Mouse (Mus musculus) heart, adult 2 months (tissue): ENCODE measurements around the gene Fancg. TPM values are rescaled to one million over a fixed set of nuclear protein-coding genes. Genes with fewer than 3 reads are reported as not detected.

Experiments used
- DNase-seq, 2 experiments: peaks; one replicate each; pipeline ENCODE4 v3.0.0; 2021
- H3K27ac ChIP-seq: fragments of 200-600 bp; 2 replicates; pipeline ENCODE4 v1.8.1; 2022
- H3K27me3 ChIP-seq: fragments of 200-500 bp; 2 replicates; pipeline ENCODE4 v1.6.1; 2012; ENCODE audit warnings: mild to moderate bottlenecking, low read length, inconsistent platforms, mixed read lengths; ENCODE audit not compliant: control insufficient read depth, insufficient read depth
- H3K36me3 ChIP-seq: fragments of 200-500 bp; 2 replicates; pipeline ENCODE4 v1.6.1; 2012; ENCODE audit warnings: low read length, inconsistent platforms; ENCODE audit not compliant: control insufficient read depth, insufficient read depth
- H3K4me1 ChIP-seq: fragments of 200-500 bp; 2 replicates; pipeline ENCODE4 v1.6.1; 2011; ENCODE audit warnings: low read length; ENCODE audit not compliant: control insufficient read depth, insufficient read depth
- H3K4me3 ChIP-seq: fragments of 200-600 bp; 2 replicates; pipeline ENCODE4 v1.8.1; 2022
- H3K79me2 ChIP-seq: fragments of 200-500 bp; replicated peaks from 2 replicates; pipeline ENCODE4 v1.6.1; 2012; ENCODE audit warnings: mild to moderate bottlenecking, inconsistent platforms, low read length, moderate library complexity, mixed read lengths; ENCODE audit not compliant: control insufficient read depth, insufficient read depth
- H3K9ac ChIP-seq: fragments of 200-500 bp; 2 replicates; pipeline ENCODE4 v1.6.1; 2012; ENCODE audit warnings: low read depth, mild to moderate bottlenecking, control low read depth, inconsistent platforms, low read length, mixed read lengths
- CTCF ChIP-seq: fragments of 200-600 bp; IDR thresholded peaks from 2 replicates; pipeline ENCODE4 v1.8.1; 2022; ENCODE audit warnings: antibody characterized with exemption, mild to moderate bottlenecking, moderate library complexity
- EP300 ChIP-seq: fragments of 200-500 bp; IDR thresholded peaks from 2 replicates; pipeline ENCODE4 v1.6.1; 2011; ENCODE audit warnings: low read depth, low read length, control low read depth; ENCODE audit not compliant: insufficient read depth
- POLR2A ChIP-seq: fragments of 200-500 bp; IDR thresholded peaks from 2 replicates; pipeline ENCODE4 v1.6.1; 2011; ENCODE audit warnings: mild to moderate bottlenecking, low read depth, low read length, control low read depth; ENCODE audit not compliant: insufficient read depth
- WGBS: fragments of 180-500 bp; shearing (Covaris S2); methylation state at CpG from one replicate; pipeline ENCODE4 v1.1.7; 2018; 5-methylcytosine and 5-hydroxymethylcytosine counted together
- intact Hi-C: fragments of 180-260 bp; cut with DNase I; formaldehyde crosslinking; loops from one replicate; pipeline ENCODE4 v1.15.1; 2025
- polyA plus RNA-seq: library from polyadenylated mRNA; depleted of rRNA; stranded (reverse); fragments of >200 nt; gene quantifications from 2 replicates; pipeline ENCODE4 v1.2.3, GENCODE M21; 2012
- total RNA-seq, 2 experiments: library from RNA; stranded (reverse); gene quantifications; 2 replicates each; pipeline ENCODE4 v1.2.3; 2021

The Fancg gene
- total and polyA plus RNA-seq, 3 experiments = 2.8 to 3.9 (median 3.2) TPM

- Histone ChIP-seq H3K4me3 (no peak overlapping the region), H3K36me3 (no peaks in the 10 kb centered on the region), H3K27me3 (no peaks in the 10 kb centered on the region), H3K4me1 (peaks cover 9% of the 10 kb centered on the region), H3K9ac (no peak overlapping the region), H3K79me2 (no peaks in the 10 kb centered on the region; the same call in 1 of the 2 replicates), H3K27ac (no peak overlapping the region)
- 27% methylated on average over 4 of the region's 4 CpGs for WGBS
- intact Hi-C loops = no loop called here
- DNase-seq = no peak
- no peak for TF ChIP-seq EP300
These were observed 27.7 kb upstream of the Fancg start for GRCm38 (mm10) chr4:43037860-43038566.

GRCm38 (mm10) chr4:43036356-43036755, 26.1 kb upstream of the Fancg start:
- intact Hi-C loops = no loop called here
- Histone ChIP-seq H3K9ac (no peak overlapping the region), H3K36me3 (no peaks in the 10 kb centered on the region), H3K27ac (no peak overlapping the region), H3K4me1 (peaks cover 11% of the 10 kb centered on the region), H3K27me3 (no peaks in the 10 kb centered on the region), H3K79me2 (no peaks in the 10 kb centered on the region; the same call in 1 of the 2 replicates), H3K4me3 (no peak overlapping the region)
- DNase-seq = no peak
- TF ChIP-seq CTCF (no peak), EP300 (no peak), POLR2A (no peak)
- 86% methylated on average over 10 of the region's 10 CpGs for WGBS

DNA sequence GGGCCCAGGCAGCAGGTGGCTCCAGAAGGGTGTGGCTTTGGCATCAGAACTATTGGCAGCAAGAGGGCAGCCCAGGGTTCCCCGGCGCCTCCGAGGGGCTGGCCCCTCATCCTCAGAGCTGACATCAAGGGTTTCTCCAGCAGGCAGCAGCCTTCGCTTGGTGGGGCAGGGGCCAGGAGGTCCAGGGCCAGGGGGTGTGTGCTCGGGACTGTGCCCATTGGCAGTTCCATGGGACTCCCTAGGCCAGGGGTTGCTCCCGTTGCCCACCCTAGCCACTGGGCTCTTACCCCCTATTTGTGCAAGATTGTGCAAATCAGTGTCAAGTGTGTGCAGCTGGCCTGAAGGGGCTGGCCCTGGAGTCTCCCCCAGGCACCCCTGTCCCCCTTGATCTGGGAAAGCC, 25.5 kb upstream of the Fancg start:
- H3K27me3 ChIP-seq = no peaks in the 10 kb centered on the region
- peaks cover 11% of the 10 kb centered on the region for H3K4me1 ChIP-seq
- WGBS = 83% methylated on average over 6 of the region's 6 CpGs
- no peaks in the 10 kb centered on the region; the same call in 1 of the 2 replicates for H3K79me2 ChIP-seq
- TF ChIP-seq POLR2A (no peak), CTCF (no peak), EP300 (no peak)
- H3K36me3 ChIP-seq = no peaks in the 10 kb centered on the region
- no peak for DNase-seq
- no peak overlapping the region for H3K27ac ChIP-seq
- no peak overlapping the region for H3K4me3 ChIP-seq
- intact Hi-C loops = no loop called here
- no peak overlapping the region for H3K9ac ChIP-seq

GRCm38 (mm10) chr4:43033481-43033880, 23.2 kb upstream of the Fancg start:
- Histone ChIP-seq H3K27me3 (no peaks in the 10 kb centered on the region), H3K27ac (no peak overlapping the region), H3K79me2 (no peaks in the 10 kb centered on the region; the same call in 1 of the 2 replicates), H3K9ac (no peak overlapping the region), H3K36me3 (no peaks in the 10 kb centered on the region), H3K4me1 (peaks cover 5% of the 10 kb centered on the region), H3K4me3 (no peak overlapping the region)
- no peak for DNase-seq
- 83% methylated on average over 14 of the region's 14 CpGs for WGBS
- intact Hi-C loops = no loop called here
- TF ChIP-seq CTCF (no peak), POLR2A (no peak), EP300 (no peak)

DNA sequence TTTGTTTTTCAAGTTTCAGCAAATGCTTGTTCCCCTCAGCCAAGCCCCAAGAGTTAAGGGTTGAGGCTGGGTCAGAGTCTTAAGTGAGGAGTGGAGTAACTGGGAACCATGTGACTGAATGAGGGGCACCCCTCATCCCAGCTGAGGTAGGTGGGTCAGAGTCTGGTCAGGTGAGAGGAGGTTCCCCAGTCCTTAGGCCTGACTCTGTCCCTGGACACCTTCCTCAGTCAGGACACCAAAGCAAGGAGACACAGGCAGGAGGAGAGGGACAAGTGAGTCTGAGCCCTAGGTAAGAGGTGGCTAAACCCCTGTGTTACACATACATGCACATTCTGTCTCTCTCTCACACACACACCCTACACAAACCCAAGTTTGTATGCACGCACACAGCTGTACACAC, 22.2 kb upstream of the Fancg start:
- WGBS = 100% methylated on average over 1 of the region's 1 CpGs

DNA sequence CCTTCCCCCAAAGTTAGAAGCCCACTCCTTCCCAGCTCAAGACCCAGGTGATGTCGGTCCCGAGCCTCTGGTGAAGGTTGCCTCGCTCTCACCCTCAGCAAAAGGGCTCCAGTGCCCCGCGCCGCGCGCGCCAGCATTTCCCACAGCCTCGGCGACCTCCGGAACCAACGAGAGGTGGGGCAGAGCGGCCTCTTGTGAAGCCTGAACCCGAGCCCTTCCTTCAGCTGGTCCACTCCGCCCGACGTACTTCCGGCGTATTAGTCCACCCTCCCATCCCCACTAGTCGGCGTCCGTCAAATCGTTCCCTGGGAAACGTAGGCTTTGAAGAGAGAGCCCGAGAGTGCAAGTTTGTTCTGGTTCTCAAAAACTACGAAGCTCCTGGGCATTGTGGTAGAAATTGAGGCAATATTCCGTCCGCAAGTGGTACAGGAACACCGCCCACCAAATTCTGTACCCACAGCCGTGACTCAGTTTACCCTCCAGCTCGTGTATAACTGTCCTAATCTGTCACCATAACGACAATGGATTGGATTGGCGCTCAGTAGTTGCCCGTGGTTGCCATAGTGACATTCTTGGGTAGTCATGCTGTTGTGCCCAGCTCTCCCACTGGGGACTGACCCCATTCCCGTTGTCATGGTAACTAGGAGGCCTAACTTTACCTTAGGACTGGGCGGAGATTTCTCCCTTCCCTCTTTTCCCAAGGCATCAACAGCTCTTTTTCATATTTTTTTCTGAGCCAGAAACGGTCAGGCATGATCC, 21.1 kb upstream of the Fancg start, which contains the start of gene Stoml2:
Stoml2 (minus strand) TSS at position 474 of the 759 bp plus-strand sequence.
- intact Hi-C loops = no loop called here
- DNase-seq = peak; percentile 91 to 93
- Histone ChIP-seq H3K9ac (peak within 1 kb of the TSS; percentile 81), H3K4me3 (peak within 1 kb of the TSS; percentile 65), H3K27me3 (no peaks in the 10 kb centered on the region), H3K4me1 (peaks cover 4% of the 10 kb centered on the region), H3K27ac (peak within 1 kb of the TSS; percentile 91), H3K36me3 (no peaks in the 10 kb centered on the region), H3K79me2 (no peaks in the 10 kb centered on the region; the same call in 1 of the 2 replicates)
- TF ChIP-seq CTCF (peak; percentile 50), EP300 (peak; percentile 59; the same call in 1 of the 2 replicates), POLR2A (peak; percentile 80)
- 2% methylated on average over 38 of the region's 38 CpGs for WGBS

More for the DNA sequence above, 22.2 kb upstream of the Fancg start:
- H3K9ac ChIP-seq = no peak overlapping the region
- no peaks in the 10 kb centered on the region for H3K36me3 ChIP-seq
- peaks cover 4% of the 10 kb centered on the region for H3K4me1 ChIP-seq
- H3K4me3 ChIP-seq = no peak overlapping the region
- intact Hi-C loops = no loop called here
- no peak overlapping the region for H3K27ac ChIP-seq
- no peaks in the 10 kb centered on the region for H3K27me3 ChIP-seq
- no peak for TF ChIP-seq POLR2A
- no peak for TF ChIP-seq CTCF
- TF ChIP-seq EP300 = no peak
- no peak for DNase-seq
- H3K79me2 ChIP-seq = no peaks in the 10 kb centered on the region; the same call in 1 of the 2 replicates
